Mouse (Mus musculus) lung, embryonic 15.5 days (tissue): Measurements from ENCODE around the gene Polr2h. TPM values are rescaled to one million over a fixed set of nuclear protein-coding genes. Genes with fewer than 3 reads are reported as not detected.
"Not testable (repeated sequence)": the region's sequence is repeated elsewhere in the genome, so short reads cannot be mapped to it uniquely, and the experiment has no call there.

ENCODE experiments used
- ATAC-seq: fragments of 200-750 bp; cut with Nextera tagmentation; 2 replicates; pipeline ENCODE4 v1.8.0; 2017; ENCODE audit warnings: moderate number of reproducible peaks, borderline replicate concordance; ENCODE audit not compliant: low FRiP score, low TSS enrichment; ENCODE audit errors: extremely low read depth
- H3K27ac ChIP-seq: fragments of 300-500 bp; sonication (generic); 2 replicates; pipeline ENCODE4 v1.5.1; 2015; ENCODE audit warnings: moderate library complexity, mild to moderate bottlenecking, inconsistent platforms
- H3K27me3 ChIP-seq: fragments of 300-500 bp; sonication (generic); 2 replicates; pipeline ENCODE4 v1.6.1; 2015; ENCODE audit warnings: inconsistent platforms
- H3K36me3 ChIP-seq: fragments of 300-500 bp; sonication (generic); 2 replicates; pipeline ENCODE4 v1.6.1; 2015; ENCODE audit warnings: inconsistent platforms
- H3K4me1 ChIP-seq: fragments of 300-500 bp; sonication (generic); 2 replicates; pipeline ENCODE4 v1.6.1; 2015; ENCODE audit warnings: inconsistent platforms
- H3K4me2 ChIP-seq: fragments of 300-500 bp; sonication (generic); 2 replicates; pipeline ENCODE4 v1.6.1; 2015; ENCODE audit warnings: inconsistent platforms, mild to moderate bottlenecking, moderate library complexity
- H3K4me3 ChIP-seq: fragments of 300-500 bp; sonication (generic); 2 replicates; pipeline ENCODE4 v1.5.1; 2015; ENCODE audit warnings: mild to moderate bottlenecking, inconsistent platforms
- H3K9ac ChIP-seq: fragments of 300-500 bp; sonication (generic); 2 replicates; pipeline ENCODE4 v1.6.1; 2015; ENCODE audit warnings: inconsistent platforms
- H3K9me3 ChIP-seq: fragments of 300-500 bp; sonication (generic); 2 replicates; pipeline ENCODE4 v1.6.1; 2016; ENCODE audit warnings: inconsistent platforms
- WGBS: fragments of 180-500 bp; shearing (Covaris S2); methylation state at CpG from one replicate; pipeline ENCODE4 v1.1.7; 2015; 5-methylcytosine and 5-hydroxymethylcytosine counted together
- polyA plus RNA-seq: library from polyadenylated mRNA; unstranded; fragments of >200 nt; fragmentation: Nextera tagmentation; extraction: Ambion mirVana; gene quantifications from 2 replicates; pipeline ENCODE4 v1.2.1, GENCODE M21; 2015

Polr2h gene
- 86.6 and 101 TPM in 2 replicates for polyA plus RNA-seq

- under 1% methylated on average over 62 of the region's 62 CpGs for WGBS
- peak within 1 kb of the TSS; percentile 91 for H3K4me2 ChIP-seq
- peaks cover 30% of the 10 kb centered on the region for H3K4me1 ChIP-seq
- no peaks in the 10 kb centered on the region for H3K9me3 ChIP-seq
- H3K9ac ChIP-seq: peak within 1 kb of the TSS; percentile 67
- peak within 1 kb of the TSS; percentile 97 for H3K27ac ChIP-seq
- H3K27me3 ChIP-seq: no peaks in the 10 kb centered on the region
- peak; percentile 87 for ATAC-seq
- peaks cover 16% of the 10 kb centered on the region; the same call in 1 of the 2 replicates for H3K36me3 ChIP-seq
- H3K4me3 ChIP-seq: peak within 1 kb of the TSS; percentile 68
These were observed at the start of gene Polr2h, which contains the start of gene Clcn2 for GRCm38 (mm10) chr16:20717181-20717977. Polr2h (plus strand) TSS chr16:20717665. Clcn2 (minus strand) TSS chr16:20717746.

- H3K9ac ChIP-seq, H3K36me3 ChIP-seq, H3K27ac ChIP-seq, H3K4me3 ChIP-seq, H3K4me2 ChIP-seq, H3K9me3 ChIP-seq, H3K27me3 ChIP-seq, H3K4me1 ChIP-seq, ATAC-seq: not testable (repeated sequence)
- WGBS: 91% methylated on average over 5 of the region's 6 CpGs
These were observed 49.5 kb upstream of the Polr2h start, which contains the start of gene Eif4g1 for GRCm38 (mm10) chr16:20668013-20668412. Eif4g1 (plus strand) TSS chr16:20668313.

- ATAC-seq: no peak
- Histone ChIP-seq H3K9ac (no peak overlapping the region), H3K4me1 (peaks cover 23% of the 10 kb centered on the region), H3K4me2 (no peak overlapping the region), H3K36me3 (peaks cover 6% of the 10 kb centered on the region; the same call in 1 of the 2 replicates), H3K27me3 (no peaks in the 10 kb centered on the region), H3K4me3 (no peak overlapping the region), H3K9me3 (no peaks in the 10 kb centered on the region), H3K27ac (no peak overlapping the region)
- WGBS: 83% methylated on average over 3 of the region's 3 CpGs
These were observed 47.2 kb upstream of the Polr2h start for GRCm38 (mm10) chr16:20670291-20670690.

GRCm38 (mm10) chr16:20671886-20672285 lies 45.6 kb upstream of the Polr2h start:
- Histone ChIP-seq H3K36me3 (peaks cover 21% of the 10 kb centered on the region), H3K9me3 (no peaks in the 10 kb centered on the region), H3K4me2 (peak overlapping the region; percentile 86), H3K9ac (no peak overlapping the region), H3K27me3 (no peaks in the 10 kb centered on the region), H3K4me1 (peaks cover 26% of the 10 kb centered on the region), H3K27ac (0 out of 2 replicates have a peak overlapping the region, but pooled peaks have one; percentile 6), H3K4me3 (peak overlapping the region; percentile 98)
- no peak for ATAC-seq
- 21% methylated on average over 6 of the region's 6 CpGs for WGBS

GRCm38 (mm10) chr16:20672500-20672902 lies 45.0 kb upstream of the Polr2h start:
- H3K4me3 ChIP-seq: peak overlapping the region; percentile 98
- H3K4me1 ChIP-seq: peaks cover 32% of the 10 kb centered on the region
- H3K9me3 ChIP-seq: no peaks in the 10 kb centered on the region
- H3K36me3 ChIP-seq: peaks cover 27% of the 10 kb centered on the region
- peak overlapping the region; percentile 96 for H3K27ac ChIP-seq
- ATAC-seq: peak; percentile 94
- WGBS: 0% methylated on average over 38 of the region's 38 CpGs
- peak overlapping the region; percentile 93 for H3K9ac ChIP-seq
- no peaks in the 10 kb centered on the region for H3K27me3 ChIP-seq
- H3K4me2 ChIP-seq: peak overlapping the region; percentile 86

GRCm38 (mm10) chr16:20672965-20673705 lies 44.3 kb upstream of the Polr2h start:
- Histone ChIP-seq H3K27ac (peak overlapping the region; percentile 96), H3K4me3 (peak overlapping the region; percentile 98), H3K4me2 (peak overlapping the region; percentile 86), H3K9ac (peak overlapping the region; percentile 93), H3K4me1 (peaks cover 37% of the 10 kb centered on the region), H3K9me3 (no peaks in the 10 kb centered on the region), H3K27me3 (no peaks in the 10 kb centered on the region), H3K36me3 (peaks cover 34% of the 10 kb centered on the region)
- under 1% methylated on average over 73 of the region's 78 CpGs for WGBS
- ATAC-seq: peak; percentile 81

- Histone ChIP-seq H3K9me3 (no peaks in the 10 kb centered on the region), H3K27ac (peak overlapping the region; percentile 96), H3K36me3 (peaks cover 40% of the 10 kb centered on the region), H3K4me3 (peak overlapping the region; percentile 98), H3K4me1 (peaks cover 37% of the 10 kb centered on the region), H3K9ac (peak overlapping the region; percentile 93), H3K4me2 (peak overlapping the region; percentile 86), H3K27me3 (no peaks in the 10 kb centered on the region)
- ATAC-seq: no peak
- WGBS: 2% methylated on average over 14 of the region's 14 CpGs
These were observed 43.7 kb upstream of the Polr2h start for GRCm38 (mm10) chr16:20673706-20674303.

GRCm38 (mm10) chr16:20675213-20675612 lies 42.3 kb upstream of the Polr2h start:
- H3K4me3 ChIP-seq: no peak overlapping the region
- 77% methylated on average over 6 of the region's 6 CpGs for WGBS

GRCm38 (mm10) chr16:20676702-20677101 lies 40.8 kb upstream of the Polr2h start:
- WGBS: 78% methylated on average over 4 of the region's 4 CpGs

More at GRCm38 (mm10) chr16:20675213-20675612, 42.3 kb upstream of the Polr2h start:
- H3K36me3 ChIP-seq: peaks cover 53% of the 10 kb centered on the region
- no peaks in the 10 kb centered on the region for H3K27me3 ChIP-seq
- H3K9me3 ChIP-seq: no peaks in the 10 kb centered on the region
- H3K4me1 ChIP-seq: peaks cover 37% of the 10 kb centered on the region
- no peak overlapping the region for H3K9ac ChIP-seq
- H3K4me2 ChIP-seq: no peak overlapping the region
- ATAC-seq: no peak
- no peak overlapping the region for H3K27ac ChIP-seq

GRCm38 (mm10) chr16:20677380-20677779 lies 40.1 kb upstream of the Polr2h start:
- no peak for ATAC-seq
- Histone ChIP-seq H3K4me3 (no peak overlapping the region), H3K27ac (no peak overlapping the region), H3K36me3 (peaks cover 75% of the 10 kb centered on the region), H3K27me3 (no peaks in the 10 kb centered on the region), H3K9ac (peak overlapping the region; percentile 3; the same call in 1 of the 2 replicates), H3K9me3 (no peaks in the 10 kb centered on the region), H3K4me2 (no peak overlapping the region), H3K4me1 (peaks cover 32% of the 10 kb centered on the region)
- WGBS: 85% methylated on average over 5 of the region's 5 CpGs

More at GRCm38 (mm10) chr16:20676702-20677101, 40.8 kb upstream of the Polr2h start:
- Histone ChIP-seq H3K4me3 (no peak overlapping the region), H3K4me2 (no peak overlapping the region), H3K27me3 (no peaks in the 10 kb centered on the region), H3K4me1 (peaks cover 37% of the 10 kb centered on the region), H3K9me3 (no peaks in the 10 kb centered on the region), H3K36me3 (peaks cover 68% of the 10 kb centered on the region), H3K27ac (no peak overlapping the region), H3K9ac (no peak overlapping the region)
- ATAC-seq: no peak

GRCm38 (mm10) chr16:20677974-20678675 lies 39.3 kb upstream of the Polr2h start:
- no peak overlapping the region for H3K27ac ChIP-seq
- H3K36me3 ChIP-seq: peaks cover 82% of the 10 kb centered on the region
- H3K4me3 ChIP-seq: no peak overlapping the region
- peak; percentile 44; the same call in 1 of the 2 replicates for ATAC-seq
- H3K27me3 ChIP-seq: no peaks in the 10 kb centered on the region
- peaks cover 32% of the 10 kb centered on the region for H3K4me1 ChIP-seq
- H3K9ac ChIP-seq: peak overlapping the region; percentile 3; the same call in 1 of the 2 replicates
- H3K4me2 ChIP-seq: no peak overlapping the region
- H3K9me3 ChIP-seq: no peaks in the 10 kb centered on the region
- WGBS: 61% methylated on average over 10 of the region's 10 CpGs
